ENCODE assay signal across 10 mouse cellular contexts in the genomic region with DNA sequence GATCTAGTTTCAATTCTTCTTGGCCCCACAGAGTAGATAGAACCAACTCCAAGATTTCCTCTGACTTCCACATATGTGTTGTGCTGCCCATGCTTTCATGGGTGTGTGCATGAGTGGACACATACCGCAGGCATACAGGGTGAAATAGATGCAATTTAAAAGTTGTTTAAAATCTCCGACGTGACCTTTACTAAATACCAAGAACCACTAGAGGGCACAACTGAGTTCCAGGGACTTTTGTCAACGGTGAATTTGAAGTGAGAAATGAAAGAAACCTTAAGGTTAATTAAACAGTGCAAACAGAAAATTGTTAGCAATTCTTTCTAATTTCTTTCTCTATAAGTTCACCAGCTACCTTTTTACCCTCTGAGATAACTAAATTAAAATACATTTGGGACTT. TPM values are rescaled to one million over a fixed set of nuclear protein-coding genes. Genes with fewer than 3 reads are reported as not detected.
DNase-seq lines count a peak whose midpoint lies in the region; ATAC-seq and TF ChIP-seq lines count a peak whose summit lies in the region.
"Had no signal": no experiment of that assay in that cellular context is flagged by ENCODE, and none has a peak within 500 bp of the region (broad histone marks: within the 10 kb centered on the region; RNA-seq: fewer than 3 reads in every experiment).

No protein-coding gene starts in this region.

- peak overlapping the region; percentile 32; the same call in 1 of the 2 replicates for H3K4me3 ChIP-seq in kidney, adult 2 months (ENCODE audit: insufficient read depth, low read depth, low read length)
- H3K4me3 ChIP-seq in E14TG2a.4 (replicated peaks; ENCODE audit: low read length), result no peak overlapping the region
- H3K4me3 ChIP-seq: embryonic facial prominence, embryonic 15.5 days; midbrain, embryonic 10.5 days had no signal

- TF ChIP-seq CTCF in kidney, adult 2 months (conservative IDR thresholded peaks at IDR 0.05; ENCODE audit: insufficient read depth, insufficient read length, low read depth, low read length), result no peak
- peak; percentile 79 for TF ChIP-seq CTCF in E14TG2a.4 (conservative IDR thresholded peaks at IDR 0.05; ENCODE audit: low read length)

- TF ChIP-seq POLR2A in kidney, adult 2 months (IDR thresholded peaks at IDR 0.05; ENCODE audit: low read depth, low read length), result no peak

- 0 out of 2 replicates have a peak overlapping the region, but pooled peaks have one; percentile 9 for H3K27ac ChIP-seq in kidney, adult 2 months (ENCODE audit: insufficient read depth, low read depth, low read length)
- H3K27ac ChIP-seq: embryonic facial prominence, embryonic 15.5 days; midbrain, embryonic 10.5 days had no signal

- H3K27me3 ChIP-seq in kidney, adult 2 months (replicated peaks; ENCODE audit: control insufficient read depth, insufficient read depth, low read length), result no peaks in the 10 kb centered on the region
- no peaks in the 10 kb centered on the region for H3K27me3 ChIP-seq in E14TG2a.4 (ENCODE audit: insufficient read depth, low read length)
- H3K27me3 ChIP-seq: embryonic facial prominence, embryonic 15.5 days had no signal

- no peaks in the 10 kb centered on the region for H3K36me3 ChIP-seq in kidney, adult 2 months (ENCODE audit: control insufficient read depth, insufficient read depth, low read length)
- no peaks in the 10 kb centered on the region for H3K36me3 ChIP-seq in E14TG2a.4 (ENCODE audit: insufficient read depth, low read length)
- H3K36me3 ChIP-seq: embryonic facial prominence, embryonic 15.5 days; midbrain, embryonic 10.5 days had no signal

- peak; percentile 74 for DNase-seq in CD4-positive, CD25-positive, alpha-beta regulatory T cell, adult 2 months (ENCODE audit: low read depth, low spot score)
- peak; percentile 60 for DNase-seq in kidney, adult 2 months
- no peak for DNase-seq in kidney, postnatal 10 days
- DNase-seq in embryo, embryonic 9.5 days (ENCODE audit: extremely low spot score), result peak; percentile 10
- DNase-seq in frontal cortex, postnatal 36 days (ENCODE audit: low spot score in 2 of 2), result no peak
- no peak for DNase-seq in layer of hippocampus, adult 8-10 months (ENCODE audit: low spot score in 2 of 2)

- 13% methylated on average over 4 of the region's 4 CpGs for WGBS in kidney, adult 2 months

- peaks cover 2% of the 10 kb centered on the region; the same call in 1 of the 2 replicates for H3K4me1 ChIP-seq in kidney, adult 2 months (ENCODE audit: control insufficient read depth, insufficient read depth, low read length)
- peaks cover 5% of the 10 kb centered on the region; the same call in 1 of the 2 replicates for H3K4me1 ChIP-seq in E14TG2a.4 (replicated peaks; ENCODE audit: low read depth, low read length)
- H3K4me1 ChIP-seq: embryonic facial prominence, embryonic 15.5 days; midbrain, embryonic 10.5 days had no signal

- no peak for ATAC-seq in CD4-positive, CD25-positive, alpha-beta regulatory T cell, adult 4 months

- H3K9me3 ChIP-seq in E14TG2a.4 (ENCODE audit: low read length), result no peaks in the 10 kb centered on the region
- H3K9me3 ChIP-seq: embryonic facial prominence, embryonic 15.5 days; midbrain, embryonic 10.5 days had no signal

RNA-seq across cellular contexts. Expression of gene Yes1, which starts 17.2 kb away (rescaled TPM):
- under 1 TPM; 0.43 to 0.61 TPM for polyA plus RNA-seq in CD4-positive, CD25-positive, alpha-beta regulatory T cell, adult 4 months (2017; shearing (Covaris generic))
- polyA plus RNA-seq in kidney, adult 2 months (2012; rRNA removed), result 2.6 and 3.1 TPM in 2 replicates
- total RNA-seq in layer of hippocampus, adult 8-10 months (2022), result 10 to 100 TPM; 12.8 to 15.5 (median 14.2) TPM

Comparison
In these comparisons a context has a peak if more than half of its experiments do, and no peak if none do; other contexts are left out.
1. DNase-seq: peak in CD4-positive, CD25-positive, alpha-beta regulatory T cell, adult 2 months (single experiment), kidney, adult 2 months (single experiment) and embryo, embryonic 9.5 days (single experiment); none in kidney, postnatal 10 days (single experiment), frontal cortex, postnatal 36 days (0 of 2) and layer of hippocampus, adult 8-10 months (0 of 2).